Mouse (Mus musculus) left cerebral cortex, postnatal 10 days (tissue): ENCODE measurements at regions not wholly inside any gene's neighbourhood (a gene's known extent, or its start where the extent isn't known, plus 50 kb on each side); places are given as distances from the start of the nearest gene placed in this dataset.
A peak's percentile ranks its signal among the peaks of the same experiment; 100 is the strongest.

ENCODE experiments used
- DNase-seq, 2 experiments: peaks; one replicate each; pipeline ENCODE4 v3.0.0; 2021 to 2022; ENCODE audit warnings: low spot score in 2 of 2, mixed read lengths in 1 of 2; ENCODE audit errors: extremely low spot score in 1 of 2
- intact Hi-C: fragments of 180-260 bp; cut with DNase I; formaldehyde crosslinking; loops from one replicate; pipeline ENCODE4 v1.15.1; 2025

GRCm38 (mm10) chr12:68910590-68910989 lies 248.4 kb downstream of the Rps29 start:
- peak in 1 of 2 experiments; percentile 18 for DNase-seq
- intact Hi-C loops: no loop called here

GRCm38 (mm10) chr12:68904770-68905169 lies 254.2 kb downstream of the Rps29 start:
- DNase-seq: no peak
- intact Hi-C loops: no loop called here

- intact Hi-C loops: no loop called here
- DNase-seq: no peak
These were observed 269.8 kb downstream of the Rps29 start for GRCm38 (mm10) chr12:68889141-68889540.

- no peak for DNase-seq
- intact Hi-C loops: no loop called here
These were observed 276.5 kb downstream of the Rps29 start for GRCm38 (mm10) chr12:68882503-68882902.

- DNase-seq: no peak
- intact Hi-C loops: no loop called here
These were observed 279.6 kb downstream of the Rps29 start for GRCm38 (mm10) chr12:68879425-68879824.

- DNase-seq: no peak
- intact Hi-C loops: no loop called here
These were observed 287.7 kb downstream of the Rps29 start for GRCm38 (mm10) chr12:68871259-68871658.

- no peak for DNase-seq
- intact Hi-C loops: loop anchor here (5.0 to 10.0 kb wide), 2 partner anchors 222 to 1436 kb away; no protein-coding TSS in a partner anchor
These were observed 296.0 kb downstream of the Rps29 start for GRCm38 (mm10) chr12:68862991-68863356.

- intact Hi-C loops: loop anchor here (5.0 to 10.0 kb wide), 2 partner anchors 222 to 1435 kb away; no protein-coding TSS in a partner anchor
- DNase-seq: peak; percentile 27 to 66
These were observed 296.5 kb downstream of the Rps29 start for GRCm38 (mm10) chr12:68862313-68862990.

GRCm38 (mm10) chr12:68860332-68860731 lies 298.7 kb downstream of the Rps29 start:
- intact Hi-C loops: loop anchor here (5.0 to 10.0 kb wide), 2 partner anchors 224 to 1433 kb away; no protein-coding TSS in a partner anchor
- no peak for DNase-seq

GRCm38 (mm10) chr12:68849616-68850140 lies 309.3 kb downstream of the Rps29 start:
- intact Hi-C loops: no loop called here
- no peak for DNase-seq

- intact Hi-C loops: no loop called here
- DNase-seq: no peak
These were observed 318.2 kb downstream of the Rps29 start for GRCm38 (mm10) chr12:68840815-68841214.

GRCm38 (mm10) chr12:68840156-68840555 lies 318.8 kb downstream of the Rps29 start:
- DNase-seq: no peak
- intact Hi-C loops: no loop called here

GRCm38 (mm10) chr12:68836023-68836422 lies 323.0 kb downstream of the Rps29 start:
- no peak for DNase-seq
- intact Hi-C loops: no loop called here

GRCm38 (mm10) chr12:68833914-68834313 lies 325.1 kb downstream of the Rps29 start:
- intact Hi-C loops: no loop called here
- no peak for DNase-seq

- intact Hi-C loops: no loop called here
- no peak for DNase-seq
These were observed 329.6 kb downstream of the Rps29 start for GRCm38 (mm10) chr12:68829404-68829803.

GRCm38 (mm10) chr12:68827549-68828249 lies 331.3 kb downstream of the Rps29 start:
- intact Hi-C loops: no loop called here

GRCm38 (mm10) chr12:68794396-68794795 lies 364.6 kb downstream of the Rps29 start:
- intact Hi-C loops: no loop called here
- no peak for DNase-seq

More at GRCm38 (mm10) chr12:68827549-68828249, 331.3 kb downstream of the Rps29 start:
- DNase-seq: no peak

- intact Hi-C loops: no loop called here
- DNase-seq: no peak
These were observed 375.4 kb downstream of the Rps29 start for GRCm38 (mm10) chr12:68783636-68784035.

GRCm38 (mm10) chr12:68775503-68775902 lies 383.5 kb downstream of the Rps29 start:
- intact Hi-C loops: no loop called here
- DNase-seq: peak in 1 of 2 experiments; percentile 10

GRCm38 (mm10) chr12:68774800-68775199 lies 384.2 kb downstream of the Rps29 start:
- intact Hi-C loops: no loop called here
- peak in 1 of 2 experiments; percentile 12 for DNase-seq
